Mouse (Mus musculus) layer of hippocampus, postnatal 25 days (tissue): ENCODE results near the gene Sorcs3. TPM values are rescaled to one million over a fixed set of nuclear protein-coding genes. Genes with fewer than 3 reads are reported as not detected.

Experiments used
- DNase-seq, 2 experiments: peaks; one replicate each; pipeline ENCODE4 v3.0.0; 2022; ENCODE audit warnings: mixed read lengths in 2 of 2, low spot score in 1 of 2; ENCODE audit errors: extremely low spot score in 1 of 2
- total RNA-seq, 2 experiments: library from RNA; stranded (reverse); gene quantifications; 2 replicates each; pipeline ENCODE4 v1.2.3; 2021

Gene Sorcs3
- total RNA-seq, 2 experiments from 2014 or later: 32.5 to 35.2 TPM

DNA sequence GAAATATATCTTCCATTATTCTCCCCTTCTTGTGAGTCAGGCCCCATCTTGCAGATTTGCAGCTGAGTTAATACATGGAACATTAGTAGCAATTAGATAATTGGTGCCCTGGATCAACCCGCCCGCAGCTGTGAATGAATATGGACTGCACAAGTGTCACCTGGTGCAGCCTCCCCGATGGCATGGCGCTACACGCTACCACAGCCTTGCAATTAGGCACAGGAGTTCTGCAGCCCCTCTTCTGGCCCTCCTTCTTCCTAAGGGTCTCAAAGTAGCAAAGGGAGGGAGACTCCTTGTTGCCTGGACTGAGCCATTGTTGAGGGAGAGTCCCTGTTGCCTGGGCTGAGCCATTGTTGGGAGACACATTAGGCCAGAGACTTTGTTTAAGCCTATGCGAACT, 76.4 kb downstream of the Sorcs3 start:
- DNase-seq: no peak

- DNase-seq: no peak
Observed at GRCm38 (mm10) chr19:48283217-48283616, 77.4 kb downstream of the Sorcs3 start.

DNA sequence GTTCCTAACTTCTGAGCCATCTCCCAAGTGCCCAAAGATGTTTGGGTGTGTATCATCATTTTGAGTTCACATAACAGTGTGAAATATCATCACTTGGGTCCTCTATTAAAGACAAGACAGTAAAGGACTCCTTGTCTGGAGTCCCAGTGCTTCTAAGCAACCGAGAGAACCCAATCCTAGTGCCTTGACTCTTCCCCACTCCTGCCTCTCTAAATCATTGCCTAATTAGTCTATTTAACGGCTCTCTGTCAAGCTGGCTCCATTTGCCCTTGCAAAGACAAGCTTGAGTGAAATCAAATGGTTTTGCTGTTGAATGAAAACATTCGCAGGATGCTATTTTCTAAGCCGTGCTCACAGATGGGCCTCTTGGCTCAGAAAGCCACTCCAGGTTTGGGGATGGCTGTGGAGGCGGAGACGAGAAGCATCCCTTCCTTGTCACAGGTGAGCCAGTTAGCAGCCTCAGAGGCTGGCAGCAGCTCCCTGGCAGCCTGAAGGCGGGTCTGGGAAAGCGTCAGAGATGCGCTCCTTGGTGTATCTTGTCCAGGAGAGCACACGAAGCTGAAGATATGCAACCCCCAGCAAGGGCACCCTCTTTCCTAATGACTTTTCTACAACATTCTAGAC, 79.9 kb downstream of the Sorcs3 start:
- DNase-seq: peak; percentile 13 to 16

GRCm38 (mm10) chr19:48294251-48294650, 88.4 kb downstream of the Sorcs3 start:
- DNase-seq: no peak

GRCm38 (mm10) chr19:48298384-48298783, 92.6 kb downstream of the Sorcs3 start:
- no peak for DNase-seq

GRCm38 (mm10) chr19:48300440-48301231, 94.8 kb downstream of the Sorcs3 start:
- DNase-seq: no peak

- DNase-seq: no peak
Observed at GRCm38 (mm10) chr19:48301300-48301699, 95.5 kb downstream of the Sorcs3 start.

DNA sequence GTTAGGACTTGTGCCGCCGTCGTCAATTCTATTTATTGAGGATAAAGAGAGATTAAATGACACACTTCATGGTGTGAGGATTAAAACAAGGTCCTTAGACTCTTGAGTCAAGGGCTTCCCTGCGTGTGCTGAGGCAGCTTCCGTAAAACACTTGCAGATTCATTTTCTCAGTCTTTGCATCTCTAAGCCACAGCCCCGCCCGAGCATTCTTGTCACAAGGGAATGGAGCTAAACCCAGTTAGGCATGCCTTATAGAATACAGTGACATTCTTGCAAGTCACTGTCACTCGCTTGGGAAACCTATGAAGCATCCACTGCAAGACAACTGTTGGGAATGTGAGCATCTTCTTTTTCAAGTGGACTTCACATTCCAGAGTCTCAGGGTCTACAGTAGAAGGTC, 102.5 kb downstream of the Sorcs3 start:
- DNase-seq: no peak

DNA sequence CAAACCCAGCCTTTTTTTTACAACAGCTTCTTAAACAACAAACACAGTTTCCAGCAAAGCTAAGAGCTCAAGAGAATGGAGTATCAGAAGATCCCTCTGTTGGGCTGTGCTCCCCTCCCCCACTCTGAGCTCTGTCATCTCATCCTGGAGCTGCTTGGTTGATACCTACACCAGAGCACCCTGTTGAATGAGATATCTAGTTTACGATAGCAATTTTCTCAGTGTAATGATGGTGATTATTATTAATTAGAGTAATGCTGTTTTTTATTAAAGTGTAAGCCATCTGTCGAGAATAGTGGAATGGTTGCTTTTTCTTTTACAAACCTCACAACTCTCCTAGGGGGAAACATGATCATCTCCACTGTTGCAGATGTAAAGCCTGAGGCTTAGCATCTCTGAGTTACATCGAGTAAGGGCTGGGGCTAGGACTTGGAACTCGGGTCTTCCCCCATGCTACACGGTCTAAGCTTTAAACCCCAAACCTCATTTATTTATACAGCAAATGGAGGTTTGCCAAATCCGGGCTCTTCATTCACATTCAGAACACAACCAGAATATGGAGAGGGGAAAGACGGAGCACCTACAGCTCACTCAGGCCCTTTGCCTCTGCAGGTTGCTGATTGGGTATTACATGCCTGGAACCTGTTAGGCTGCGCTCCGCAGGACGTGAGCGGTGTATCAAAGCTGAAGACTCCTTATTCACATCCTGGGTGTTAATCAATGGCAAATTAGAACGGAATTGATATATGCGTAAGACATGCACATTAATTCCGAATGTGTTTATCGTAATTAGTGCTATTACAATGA, 103.9 kb downstream of the Sorcs3 start:
- DNase-seq: no peak

DNA sequence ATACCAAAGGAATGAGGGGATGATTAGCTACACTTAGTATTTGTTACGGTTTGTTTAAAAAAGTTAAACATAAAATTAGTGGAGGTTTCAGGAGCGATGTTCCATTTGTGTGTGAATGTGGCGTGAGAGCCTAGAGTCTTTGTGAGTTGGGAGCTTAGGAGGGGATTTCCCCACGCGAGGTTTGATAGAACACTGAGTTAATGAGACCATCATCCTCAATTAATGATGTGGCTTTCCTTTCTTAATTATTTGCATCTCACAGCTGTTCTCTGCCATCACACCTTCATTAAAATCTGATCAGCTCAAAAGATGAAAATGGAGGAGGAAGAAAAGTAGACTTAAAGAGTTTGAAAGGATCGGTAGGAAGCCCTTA, 104.5 kb downstream of the Sorcs3 start:
- no peak for DNase-seq

DNA sequence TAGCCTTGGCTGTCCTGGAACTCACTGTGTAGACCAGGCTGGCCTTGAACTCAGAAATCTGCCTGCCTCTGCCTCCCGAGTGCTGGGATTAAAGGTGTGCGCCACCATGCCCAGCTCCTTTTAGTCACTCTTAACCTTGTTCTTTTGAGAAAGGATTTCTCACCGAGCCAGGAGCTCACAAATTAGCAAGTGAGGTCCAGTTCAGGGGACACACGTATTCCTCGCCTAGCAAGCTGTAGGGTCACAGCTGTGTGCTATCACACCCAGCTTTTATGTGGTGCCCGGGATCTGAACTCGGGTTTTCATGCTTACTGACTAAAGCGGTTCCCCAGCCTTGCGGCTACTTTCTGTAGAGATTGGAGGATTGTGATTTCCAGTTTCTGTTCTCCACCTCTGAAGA, 108.0 kb downstream of the Sorcs3 start:
- DNase-seq: no peak

DNA sequence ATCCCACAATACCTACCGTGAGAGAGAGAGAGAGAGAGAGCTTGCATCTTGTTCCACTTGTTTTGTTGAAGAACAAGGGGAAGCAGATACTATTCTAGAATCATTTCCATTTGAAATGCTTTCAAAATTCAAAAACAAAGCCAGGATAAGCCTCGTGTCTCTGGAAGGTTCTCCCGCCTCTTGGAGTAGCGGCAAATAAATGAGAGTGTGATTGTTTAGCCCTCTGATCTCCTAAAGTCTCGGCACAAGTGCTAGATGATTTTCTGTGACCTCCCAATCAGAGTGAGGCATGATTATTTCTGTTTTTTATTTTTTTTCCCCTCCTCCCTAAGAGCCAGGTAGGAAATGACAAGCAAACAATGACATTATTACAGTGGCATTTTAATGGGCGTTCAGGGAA, 121.3 kb downstream of the Sorcs3 start:
- no peak for DNase-seq

- no peak for DNase-seq
Observed at GRCm38 (mm10) chr19:48328171-48328570, 122.3 kb downstream of the Sorcs3 start.

DNA sequence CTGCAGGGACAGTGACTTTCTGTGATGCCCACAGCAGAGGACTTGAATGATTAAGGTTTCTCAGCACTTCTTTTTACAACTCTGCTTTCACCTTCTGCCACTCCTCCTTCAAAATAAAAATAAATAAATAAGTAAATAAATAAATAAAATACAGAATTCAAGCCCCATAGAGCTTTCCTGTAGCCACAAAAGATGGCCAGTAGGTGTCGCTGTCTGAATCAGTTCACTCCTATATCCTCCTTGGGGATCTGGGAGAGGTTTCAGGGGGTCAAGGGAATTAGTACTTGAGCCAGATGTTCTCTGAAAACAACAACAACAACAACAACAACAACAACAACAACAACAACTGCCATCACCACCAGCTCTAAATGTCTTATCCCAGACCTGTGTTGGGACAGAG, 125.8 kb downstream of the Sorcs3 start:
- peak in 1 of 2 experiments; percentile 21 for DNase-seq

GRCm38 (mm10) chr19:48333085-48333484, 127.3 kb downstream of the Sorcs3 start:
- no peak for DNase-seq

- DNase-seq: no peak
Observed at GRCm38 (mm10) chr19:48337461-48337860, 131.6 kb downstream of the Sorcs3 start.

GRCm38 (mm10) chr19:48338098-48338497, 132.3 kb downstream of the Sorcs3 start:
- DNase-seq: no peak

GRCm38 (mm10) chr19:48342770-48343169, 136.9 kb downstream of the Sorcs3 start:
- no peak for DNase-seq

GRCm38 (mm10) chr19:48343442-48343841, 137.6 kb downstream of the Sorcs3 start:
- DNase-seq: no peak

DNA sequence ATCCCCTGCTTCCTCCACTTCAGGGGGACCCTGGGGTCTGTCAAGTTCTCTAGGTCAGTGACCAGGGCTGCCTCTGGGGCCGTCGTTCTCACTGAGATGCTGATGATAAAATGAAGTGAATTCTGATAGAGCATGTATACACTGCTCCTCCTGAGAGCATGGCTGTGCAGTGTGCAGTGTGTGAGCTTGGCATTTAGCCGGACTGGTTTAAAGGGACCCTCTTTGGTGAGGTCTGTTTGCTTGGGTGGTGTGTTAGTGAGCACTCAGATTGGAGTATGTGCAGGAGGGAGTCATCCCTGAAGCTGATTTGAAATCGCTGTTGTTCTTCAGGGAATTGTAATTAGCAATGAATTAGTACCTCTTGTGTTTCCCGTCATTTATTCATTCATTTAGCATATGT, 141.3 kb downstream of the Sorcs3 start:
- DNase-seq: no peak

GRCm38 (mm10) chr19:48356806-48357205, 151.0 kb downstream of the Sorcs3 start:
- DNase-seq: no peak
